Mouse (Mus musculus) heart, embryonic 10.5 days (tissue): ENCODE results near the gene Slc24a3. TPM values are rescaled to one million over a fixed set of nuclear protein-coding genes. Genes with fewer than 3 reads are reported as not detected.
A peak's percentile ranks its signal among the peaks of the same experiment; 100 is the strongest.

Experiments
- DNase-seq: peaks from one replicate; pipeline ENCODE4 v3.0.0-alpha.2; 2017; ENCODE audit warnings: low spot score
- H3K27ac ChIP-seq: fragments of 300-500 bp; sonication (generic); 2 replicates; pipeline ENCODE4 v1.5.1; 2016; ENCODE audit warnings: mild to moderate bottlenecking
- H3K27me3 ChIP-seq: fragments of 300-500 bp; sonication (generic); 2 replicates; pipeline ENCODE4 v1.6.1; 2016; ENCODE audit warnings: mild to moderate bottlenecking; ENCODE audit not compliant: poor library complexity, insufficient read depth, severe bottlenecking
- H3K36me3 ChIP-seq: fragments of 300-500 bp; sonication (generic); 2 replicates; pipeline ENCODE4 v1.6.1; 2016; ENCODE audit warnings: mild to moderate bottlenecking, moderate library complexity
- H3K4me1 ChIP-seq: fragments of 300-500 bp; sonication (generic); 2 replicates; pipeline ENCODE4 v1.6.1; 2016; ENCODE audit warnings: mild to moderate bottlenecking
- H3K4me3 ChIP-seq: fragments of 300-500 bp; sonication (generic); 2 replicates; pipeline ENCODE4 v1.5.1; 2016; ENCODE audit warnings: mild to moderate bottlenecking, moderate library complexity
- H3K9me3 ChIP-seq: fragments of 300-500 bp; sonication (generic); 2 replicates; pipeline ENCODE4 v1.6.1; 2016; ENCODE audit warnings: mild to moderate bottlenecking, moderate library complexity
- WGBS: fragments of 180-500 bp; shearing (Covaris S2); methylation state at CpG from one replicate; pipeline ENCODE4 v1.1.7; 2016; 5-methylcytosine and 5-hydroxymethylcytosine counted together
- polyA plus RNA-seq: library from polyadenylated mRNA; unstranded; fragments of >200 nt; fragmentation: Nextera tagmentation; extraction: Ambion mirVana; gene quantifications from 2 replicates; pipeline ENCODE4 v1.2.1, GENCODE M21; 2016

The Slc24a3 gene
- polyA plus RNA-seq, 1 experiment from 2014 or later: 2.2 TPM

- 59% methylated on average over 8 of the region's 8 CpGs for WGBS
Observed at GRCm38 (mm10) chr2:145564596-145564995, 397.0 kb downstream of the Slc24a3 start.

GRCm38 (mm10) chr2:145566904-145567303, 399.4 kb downstream of the Slc24a3 start:
- Histone ChIP-seq H3K9me3 (no peaks in the 10 kb centered on the region), H3K4me1 (no peaks in the 10 kb centered on the region), H3K27ac (no peak overlapping the region), H3K36me3 (no peaks in the 10 kb centered on the region), H3K4me3 (no peak overlapping the region), H3K27me3 (no peaks in the 10 kb centered on the region)
- WGBS: 80% methylated on average over 2 of the region's 2 CpGs
- DNase-seq: no peak

More at GRCm38 (mm10) chr2:145564596-145564995, 397.0 kb downstream of the Slc24a3 start:
- H3K27me3 ChIP-seq: no peaks in the 10 kb centered on the region
- H3K4me3 ChIP-seq: no peak overlapping the region
- no peaks in the 10 kb centered on the region for H3K36me3 ChIP-seq
- no peaks in the 10 kb centered on the region for H3K9me3 ChIP-seq
- DNase-seq: no peak
- no peaks in the 10 kb centered on the region for H3K4me1 ChIP-seq
- no peak overlapping the region for H3K27ac ChIP-seq

GRCm38 (mm10) chr2:145571943-145572342, 404.4 kb downstream of the Slc24a3 start:
- WGBS: 70% methylated on average over 3 of the region's 3 CpGs

GRCm38 (mm10) chr2:145574148-145574547, 406.6 kb downstream of the Slc24a3 start:
- H3K9me3 ChIP-seq: no peaks in the 10 kb centered on the region
- H3K4me3 ChIP-seq: no peak overlapping the region
- H3K36me3 ChIP-seq: no peaks in the 10 kb centered on the region
- H3K27me3 ChIP-seq: no peaks in the 10 kb centered on the region
- WGBS: 80% methylated on average over 4 of the region's 4 CpGs
- H3K27ac ChIP-seq: no peak overlapping the region
- no peaks in the 10 kb centered on the region for H3K4me1 ChIP-seq
- no peak for DNase-seq

More at GRCm38 (mm10) chr2:145571943-145572342, 404.4 kb downstream of the Slc24a3 start:
- no peaks in the 10 kb centered on the region for H3K27me3 ChIP-seq
- H3K4me1 ChIP-seq: no peaks in the 10 kb centered on the region
- no peaks in the 10 kb centered on the region for H3K36me3 ChIP-seq
- H3K4me3 ChIP-seq: no peak overlapping the region
- H3K27ac ChIP-seq: no peak overlapping the region
- DNase-seq: no peak
- no peaks in the 10 kb centered on the region for H3K9me3 ChIP-seq

- 66% methylated on average over 3 of the region's 3 CpGs for WGBS
- no peaks in the 10 kb centered on the region for H3K9me3 ChIP-seq
- H3K4me3 ChIP-seq: no peak overlapping the region
- DNase-seq: no peak
- no peaks in the 10 kb centered on the region for H3K36me3 ChIP-seq
- no peaks in the 10 kb centered on the region for H3K4me1 ChIP-seq
- no peak overlapping the region for H3K27ac ChIP-seq
- no peaks in the 10 kb centered on the region for H3K27me3 ChIP-seq
Observed at GRCm38 (mm10) chr2:145583103-145583502, 415.5 kb downstream of the Slc24a3 start.

GRCm38 (mm10) chr2:145585437-145585836, 417.9 kb downstream of the Slc24a3 start:
- Histone ChIP-seq H3K4me1 (no peaks in the 10 kb centered on the region), H3K27me3 (no peaks in the 10 kb centered on the region), H3K36me3 (no peaks in the 10 kb centered on the region), H3K27ac (no peak overlapping the region), H3K4me3 (no peak overlapping the region), H3K9me3 (no peaks in the 10 kb centered on the region)
- 72% methylated on average over 3 of the region's 3 CpGs for WGBS
- peak; percentile 36 for DNase-seq

GRCm38 (mm10) chr2:145588009-145588737, 420.6 kb downstream of the Slc24a3 start:
- H3K27me3 ChIP-seq: no peaks in the 10 kb centered on the region
- DNase-seq: peak; percentile 74
- WGBS: 68% methylated on average over 8 of the region's 8 CpGs
- H3K27ac ChIP-seq: no peak overlapping the region
- peaks cover 3% of the 10 kb centered on the region; the same call in 1 of the 2 replicates for H3K4me1 ChIP-seq
- no peaks in the 10 kb centered on the region for H3K36me3 ChIP-seq
- no peaks in the 10 kb centered on the region for H3K9me3 ChIP-seq
- no peak overlapping the region for H3K4me3 ChIP-seq

GRCm38 (mm10) chr2:145591881-145592280, 424.3 kb downstream of the Slc24a3 start:
- Histone ChIP-seq H3K4me3 (no peak overlapping the region), H3K4me1 (peaks cover 3% of the 10 kb centered on the region; the same call in 1 of the 2 replicates), H3K36me3 (no peaks in the 10 kb centered on the region), H3K9me3 (no peaks in the 10 kb centered on the region), H3K27ac (no peak overlapping the region), H3K27me3 (no peaks in the 10 kb centered on the region)
- 80% methylated on average over 8 of the region's 8 CpGs for WGBS
- no peak for DNase-seq

GRCm38 (mm10) chr2:145593649-145594347, 426.2 kb downstream of the Slc24a3 start:
- Histone ChIP-seq H3K4me3 (no peak overlapping the region), H3K27ac (no peak overlapping the region), H3K36me3 (no peaks in the 10 kb centered on the region), H3K4me1 (peaks cover 3% of the 10 kb centered on the region; the same call in 1 of the 2 replicates), H3K9me3 (no peaks in the 10 kb centered on the region), H3K27me3 (no peaks in the 10 kb centered on the region)
- WGBS: 73% methylated on average over 3 of the region's 3 CpGs
- no peak for DNase-seq

- 81% methylated on average over 5 of the region's 5 CpGs for WGBS
- no peak for DNase-seq
- no peaks in the 10 kb centered on the region for H3K36me3 ChIP-seq
- no peaks in the 10 kb centered on the region for H3K27me3 ChIP-seq
- no peak overlapping the region for H3K4me3 ChIP-seq
- no peaks in the 10 kb centered on the region for H3K9me3 ChIP-seq
- no peaks in the 10 kb centered on the region for H3K4me1 ChIP-seq
- no peak overlapping the region for H3K27ac ChIP-seq
Observed at GRCm38 (mm10) chr2:145597866-145598265, 430.3 kb downstream of the Slc24a3 start.

GRCm38 (mm10) chr2:145607844-145608243, 440.3 kb downstream of the Slc24a3 start:
- Histone ChIP-seq H3K9me3 (no peaks in the 10 kb centered on the region), H3K4me3 (no peak overlapping the region), H3K27ac (no peak overlapping the region), H3K27me3 (no peaks in the 10 kb centered on the region), H3K36me3 (no peaks in the 10 kb centered on the region), H3K4me1 (peaks cover 10% of the 10 kb centered on the region; the same call in 1 of the 2 replicates)
- 89% methylated on average over 5 of the region's 5 CpGs for WGBS
- no peak for DNase-seq

GRCm38 (mm10) chr2:145610796-145611705, 443.5 kb downstream of the Slc24a3 start:
- H3K4me1 ChIP-seq: peaks cover 10% of the 10 kb centered on the region; the same call in 1 of the 2 replicates
- no peak for DNase-seq
- H3K27ac ChIP-seq: no peak overlapping the region
- H3K36me3 ChIP-seq: no peaks in the 10 kb centered on the region
- WGBS: 36% methylated on average over 15 of the region's 15 CpGs
- H3K4me3 ChIP-seq: no peak overlapping the region
- H3K27me3 ChIP-seq: no peaks in the 10 kb centered on the region
- no peaks in the 10 kb centered on the region for H3K9me3 ChIP-seq
